Mouse (Mus musculus) ES-E14 (cell line): ENCODE measurements around the gene Trim13. TPM values are rescaled to one million over a fixed set of nuclear protein-coding genes. Genes with fewer than 3 reads are reported as not detected.

Experiments
- DNase-seq: peaks from one replicate; pipeline ENCODE4 v3.0.0-alpha.2; 2013; ENCODE audit warnings: low read depth, low spot score
- H3K27ac ChIP-seq: 2 replicates; pipeline ENCODE4 v1.5.1; 2012; ENCODE audit warnings: low read depth, mild to moderate bottlenecking, low read length, moderate library complexity, mixed read lengths; ENCODE audit not compliant: poor library complexity, insufficient read depth, severe bottlenecking
- H3K36me3 ChIP-seq: 2 replicates; pipeline ENCODE4 v1.6.1; 2012; ENCODE audit warnings: mild to moderate bottlenecking, low read length, moderate library complexity, mixed read lengths; ENCODE audit not compliant: control insufficient read depth, poor library complexity, insufficient read depth, severe bottlenecking
- H3K4me1 ChIP-seq, 2 experiments: fragments of 150-350 bp in 1 of 2; sonication (generic) in 1 of 2; 2 replicates each; pipeline ENCODE4 v1.6.1; 2012; ENCODE audit warnings: low read length in 2 of 2, mild to moderate bottlenecking in 1 of 2, mixed read lengths in 1 of 2; ENCODE audit not compliant: control insufficient read depth in 2 of 2, insufficient read depth in 2 of 2, poor library complexity in 1 of 2
- H3K4me3 ChIP-seq, 2 experiments: fragments of 150-350 bp in 1 of 2; sonication (generic) in 1 of 2; 2 replicates each; pipeline ENCODE4 v1.5.1; 2012; ENCODE audit warnings: low read length in 2 of 2, low read depth in 1 of 2, mild to moderate bottlenecking in 1 of 2, mixed read lengths in 1 of 2; ENCODE audit not compliant: insufficient read depth in 1 of 2, poor library complexity in 1 of 2, severe bottlenecking in 1 of 2
- H3K9ac ChIP-seq: 2 replicates; pipeline ENCODE4 v1.6.1; 2012; ENCODE audit warnings: low read depth, mild to moderate bottlenecking, low read length, mixed read lengths; ENCODE audit not compliant: poor library complexity, insufficient read depth, severe bottlenecking
- H3K9me3 ChIP-seq: fragments of 150-350 bp; sonication (generic); 2 replicates; pipeline ENCODE4 v1.6.1; 2012; ENCODE audit warnings: low read depth, mild to moderate bottlenecking, low read length; ENCODE audit not compliant: control insufficient read depth, insufficient read depth
- CHD2 ChIP-seq: IDR thresholded peaks from 2 replicates; pipeline ENCODE4 v1.6.1; 2014; ENCODE audit warnings: mild to moderate bottlenecking, low read depth, low read length, inconsistent platforms
- HCFC1 ChIP-seq: IDR thresholded peaks from 2 replicates; pipeline ENCODE4 v1.6.1; 2012; ENCODE audit warnings: low read length, inconsistent platforms, borderline replicate concordance; ENCODE audit not compliant: insufficient read depth
- MAFK ChIP-seq: IDR thresholded peaks from 2 replicates; pipeline ENCODE4 v1.6.1; 2014; ENCODE audit warnings: mild to moderate bottlenecking, low read depth, low read length, inconsistent platforms; ENCODE audit not compliant: insufficient read depth
- ZC3H11A ChIP-seq: IDR thresholded peaks from 2 replicates; pipeline ENCODE4 v1.6.1; 2012; ENCODE audit warnings: low read depth, mild to moderate bottlenecking, inconsistent platforms, low read length, borderline replicate concordance
- ZNF384 ChIP-seq: IDR thresholded peaks from 2 replicates; pipeline ENCODE4 v1.6.1; 2012; ENCODE audit warnings: low read depth, low read length, inconsistent platforms
- in situ Hi-C, 2 experiments: fragments of 600-800 bp; cut with MboI; formaldehyde crosslinking; loops; one replicate each; pipeline ENCODE4 v1.15.1; 2025; ENCODE audit warnings: low sequenced_read_pairs in 2 of 2, inconsistent platforms in 1 of 2; ENCODE audit not compliant: unreplicated experiment in 2 of 2
- total RNA-seq: library from RNA; depleted of rRNA; stranded (reverse); fragments of 300-350 nt; gene quantifications from 2 replicates; pipeline ENCODE4 v1.2.3, GENCODE M21; 2012; rRNA removed

The Trim13 gene
- total RNA-seq, 1 experiment = 19.1 TPM

- H3K36me3 ChIP-seq = no peaks in the 10 kb centered on the region
- H3K9ac ChIP-seq = peak overlapping the region; percentile 97
- in situ Hi-C loops = no loop called here
- peak overlapping the region; percentile 92 to 98 for H3K4me3 ChIP-seq
- DNase-seq = peak; percentile 22
- no peaks in the 10 kb centered on the region for H3K9me3 ChIP-seq
- no peak overlapping the region; the same call in 1 of the 2 replicates for H3K27ac ChIP-seq
- peaks cover 0 to 4% of the 10 kb centered on the region in 2 experiments; a peak in 2 of 4 replicates for H3K4me1 ChIP-seq
- TF ChIP-seq MAFK (no peak), CHD2 (no peak), ZNF384 (no peak), HCFC1 (no peak), ZC3H11A (no peak; the same call in 1 of the 2 replicates)
Measured at GRCm38 (mm10) chr14:61647182-61647880, 49.3 kb downstream of the Trim13 start.

- in situ Hi-C loops = no loop called here
- Histone ChIP-seq H3K36me3 (no peaks in the 10 kb centered on the region), H3K9ac (peak overlapping the region; percentile 97), H3K4me3 (peak overlapping the region; percentile 92 to 98), H3K27ac (peak overlapping the region; percentile 88), H3K9me3 (no peaks in the 10 kb centered on the region), H3K4me1 (peaks cover 0 to 4% of the 10 kb centered on the region in 2 experiments; a peak in 2 of 4 replicates)
- DNase-seq = peak; percentile 22
- no peak for TF ChIP-seq ZC3H11A
- TF ChIP-seq HCFC1 = no peak
- TF ChIP-seq MAFK = no peak
- no peak for TF ChIP-seq CHD2
- no peak for TF ChIP-seq ZNF384
Measured at GRCm38 (mm10) chr14:61647881-61648684, 50.0 kb downstream of the Trim13 start.

DNA sequence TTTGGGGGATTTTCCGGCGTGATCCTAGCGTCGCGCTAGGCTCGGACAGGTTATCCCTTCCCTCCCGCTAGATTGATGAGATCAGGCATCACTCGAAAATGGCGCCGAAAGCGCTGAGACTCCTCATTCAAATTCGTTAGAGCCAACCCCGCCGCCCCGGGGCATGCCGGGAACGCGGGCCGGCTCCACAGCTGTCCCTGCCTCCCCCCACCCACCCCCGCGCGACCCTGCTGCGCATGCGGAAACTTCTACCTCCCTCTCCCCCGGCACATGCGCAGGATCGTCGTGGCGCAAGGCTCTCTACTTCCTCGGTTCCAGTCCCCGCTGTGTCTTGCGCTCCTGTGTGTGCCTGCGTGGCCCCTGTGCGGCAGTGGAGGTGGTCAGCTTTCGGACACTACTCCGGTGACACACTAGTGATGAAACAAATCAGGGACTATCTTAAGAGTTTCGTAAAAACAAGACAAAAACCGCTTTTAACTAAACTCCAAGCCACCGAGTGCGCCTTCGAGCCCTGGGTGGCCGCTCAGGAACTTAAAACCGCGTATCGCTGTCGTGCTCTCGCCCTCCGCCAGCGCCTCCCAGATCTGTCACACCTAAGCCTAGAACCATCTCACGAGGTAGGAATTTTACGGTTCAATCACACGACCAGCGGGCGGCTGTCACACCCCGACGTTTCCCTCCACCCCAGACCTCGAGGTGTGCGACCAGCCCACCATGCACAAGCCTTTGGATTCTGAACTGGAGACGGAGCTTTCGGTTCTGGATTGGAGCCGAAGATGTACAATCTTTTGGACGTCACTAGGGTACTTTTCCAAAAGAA lies 50.8 kb downstream of the Trim13 start:
- no peaks in the 10 kb centered on the region for H3K9me3 ChIP-seq
- peak; percentile 95 for DNase-seq
- H3K27ac ChIP-seq = peak overlapping the region; percentile 88
- H3K36me3 ChIP-seq = no peaks in the 10 kb centered on the region
- TF ChIP-seq MAFK (no peak), HCFC1 (peak; percentile 56; the same call in 1 of the 2 replicates)
- H3K4me3 ChIP-seq = peak overlapping the region; percentile 92 to 98
- peak overlapping the region; percentile 97 for H3K9ac ChIP-seq
- in situ Hi-C loops = no loop called here
- peaks cover 0 to 4% of the 10 kb centered on the region in 2 experiments; a peak in 2 of 4 replicates for H3K4me1 ChIP-seq

- Histone ChIP-seq H3K4me1 (peaks cover 0 to 4% of the 10 kb centered on the region in 2 experiments; a peak in 2 of 4 replicates), H3K36me3 (no peaks in the 10 kb centered on the region), H3K9me3 (no peaks in the 10 kb centered on the region), H3K9ac (no peak overlapping the region), H3K27ac (no peak overlapping the region), H3K4me3 (no peak overlapping the region)
- TF ChIP-seq ZC3H11A (no peak), ZNF384 (peak; percentile 81), CHD2 (no peak), HCFC1 (no peak)
- in situ Hi-C loops = no loop called here
- DNase-seq = no peak
Measured at GRCm38 (mm10) chr14:61650291-61650960, 52.4 kb downstream of the Trim13 start.

Other genes with a start within 250 kb of the Trim13 start
- gene Ebpl, start 237.8 kb upstream of the Trim13 start, total RNA-seq = 4.0 and 7.5 TPM in 2 replicates
- gene Kpna3, start 158.4 kb upstream of the Trim13 start, total RNA-seq = 38.0 and 51.7 TPM in 2 replicates
- gene Spryd7, start 41.4 kb upstream of the Trim13 start, total RNA-seq = 5.1 and 6.0 TPM in 2 replicates
- 0.27 and 1.2 TPM in 2 replicates for gene Kcnrg, start 9.2 kb downstream of the Trim13 start, total RNA-seq